Mouse (Mus musculus): ENCODE measurements around the gene Psma5.
A peak's percentile ranks its signal among the peaks of the same experiment; 100 is the strongest.

Psma5 gene

GRCm38 (mm10) chr3:108282401-108283240 is 25.9 kb downstream of the Psma5 start:
- DNase-seq (ENCODE audit: low spot score in 2 of 2) = no peak

- DNase-seq (ENCODE audit: low spot score in 2 of 2) = no peak
These were observed 26.5 kb downstream of the Psma5 start for GRCm38 (mm10) chr3:108283241-108283561.

- peak; percentile 65 to 82 for DNase-seq (ENCODE audit: low spot score in 2 of 2)
These were observed 27.3 kb downstream of the Psma5 start, which contains the start of gene Sort1 for GRCm38 (mm10) chr3:108283781-108284601. Gene Sort1, plus strand, starts transcription at chr3:108284082.

- no peak for DNase-seq (ENCODE audit: low spot score in 2 of 2)
These were observed 28.5 kb downstream of the Psma5 start for GRCm38 (mm10) chr3:108285078-108285711.

- DNase-seq (ENCODE audit: low spot score in 2 of 2) = no peak
These were observed 30.1 kb downstream of the Psma5 start for GRCm38 (mm10) chr3:108286671-108287439.

- DNase-seq (ENCODE audit: low spot score in 2 of 2) = no peak
These were observed 31.4 kb downstream of the Psma5 start for GRCm38 (mm10) chr3:108287811-108288805.

- DNase-seq (ENCODE audit: low spot score in 2 of 2) = no peak
These were observed 32.8 kb downstream of the Psma5 start for GRCm38 (mm10) chr3:108289311-108290130.

- no peak for DNase-seq (ENCODE audit: low spot score in 2 of 2)
These were observed 34.5 kb downstream of the Psma5 start for GRCm38 (mm10) chr3:108291036-108291799.

GRCm38 (mm10) chr3:108294398-108294797 is 37.7 kb downstream of the Psma5 start:
- no peak for DNase-seq (ENCODE audit: low spot score in 2 of 2)

GRCm38 (mm10) chr3:108295379-108296219 is 38.9 kb downstream of the Psma5 start:
- DNase-seq (ENCODE audit: low spot score in 2 of 2) = no peak

- DNase-seq (ENCODE audit: low spot score in 2 of 2) = peak in 1 of 2 experiments; percentile 46
These were observed 39.7 kb downstream of the Psma5 start for GRCm38 (mm10) chr3:108296220-108297049.

- no peak for DNase-seq (ENCODE audit: low spot score in 2 of 2)
These were observed 40.3 kb downstream of the Psma5 start for GRCm38 (mm10) chr3:108297050-108297419.

GRCm38 (mm10) chr3:108297603-108298553 is 41.2 kb downstream of the Psma5 start:
- no peak for DNase-seq (ENCODE audit: low spot score in 2 of 2)

- no peak for DNase-seq (ENCODE audit: low spot score in 2 of 2)
These were observed 43.8 kb downstream of the Psma5 start for GRCm38 (mm10) chr3:108300455-108301030.

GRCm38 (mm10) chr3:108303683-108304082 is 47.0 kb downstream of the Psma5 start:
- no peak for DNase-seq (ENCODE audit: low spot score in 2 of 2)

Measured in spleen, postnatal 4 days (tissue).